24 mouse cellular contexts compared by ENCODE assay signal in genomic region chr3:131578434-131579104, GRCm38 (mm10).
"Had no signal": no experiment of that assay in that cellular context is flagged by ENCODE, and none has a peak within 500 bp of the region (broad histone marks: within the 10 kb centered on the region; RNA-seq: fewer than 3 reads in every experiment).

No protein-coding gene starts in this region.

- H3K27me3 ChIP-seq: heart, embryonic 12.5 days; hindbrain, embryonic 12.5 days; intestine, embryonic 15.5 days; limb, embryonic 12.5 days; liver, embryonic 13.5 days; liver, embryonic 15.5 days had no signal

- H3K27ac ChIP-seq: gastrocnemius, adult 2 months; heart, embryonic 10.5 days; hindbrain, embryonic 10.5 days; hindbrain, embryonic 12.5 days; hindbrain, embryonic 14.5 days; intestine, embryonic 15.5 days; layer of hippocampus, adult 2 months; left cerebral cortex, adult 2 months; limb, embryonic 10.5 days; limb, embryonic 12.5 days; liver, embryonic 13.5 days; liver, embryonic 15.5 days had no signal

- H3K4me1 ChIP-seq: heart, embryonic 12.5 days; hindbrain, embryonic 10.5 days; hindbrain, embryonic 12.5 days; intestine, embryonic 15.5 days; limb, embryonic 10.5 days; liver, embryonic 13.5 days; liver, embryonic 15.5 days had no signal

- ATAC-seq: forebrain, embryonic 16.5 days; hindbrain, embryonic 16.5 days; inflammation-experienced regulatory T-cells, adult 6 months; liver, postnatal 0 days had no signal

- H3K9me3 ChIP-seq: heart, embryonic 10.5 days; heart, embryonic 12.5 days; hindbrain, embryonic 10.5 days; hindbrain, embryonic 12.5 days; intestine, embryonic 15.5 days; limb, embryonic 10.5 days; limb, embryonic 12.5 days; liver, embryonic 13.5 days; liver, embryonic 15.5 days had no signal

- H3K9ac ChIP-seq: heart, embryonic 12.5 days; hindbrain, embryonic 12.5 days; hindbrain, embryonic 14.5 days; intestine, embryonic 15.5 days; limb, embryonic 12.5 days; liver, embryonic 13.5 days; liver, embryonic 15.5 days; liver, postnatal 0 days had no signal

- H3K4me2 ChIP-seq: heart, embryonic 12.5 days; hindbrain, embryonic 12.5 days; hindbrain, embryonic 14.5 days; intestine, embryonic 15.5 days; limb, embryonic 12.5 days; liver, embryonic 13.5 days; liver, embryonic 15.5 days had no signal

- DNase-seq: gastrocnemius, adult 2 months; gastrocnemius, postnatal 10 days; gastrocnemius, postnatal 25 days; heart, adult 18-20 months; heart, postnatal 10 days; heart, postnatal 4 days; liver; liver, embryonic 13.5 days; liver, postnatal 0 days; lung, adult 2 months had no signal

- H3K4me3 ChIP-seq: gastrocnemius, adult 2 months; heart, embryonic 10.5 days; heart, embryonic 12.5 days; hindbrain, embryonic 10.5 days; hindbrain, embryonic 12.5 days; intestine, embryonic 15.5 days; layer of hippocampus, adult 2 months; left cerebral cortex, adult 2 months; limb, embryonic 10.5 days; limb, embryonic 12.5 days; liver, embryonic 13.5 days; liver, embryonic 15.5 days had no signal

- H3K36me3 ChIP-seq: liver, embryonic 15.5 days had no signal
